Mouse (Mus musculus): Measurements from ENCODE around the gene H2-Ab1.

GRCm38 (mm10) chr17:34260551-34260950 is 3.1 kb downstream of the H2-Ab1 start:
- TF ChIP-seq GATA1 (IDR thresholded peaks at IDR 0.05; ENCODE audit: low read length) (no peak), TAL1 (IDR thresholded peaks at IDR 0.05; ENCODE audit: low read length) (no peak)

Data from erythroblast, embryonic 14.5 days (primary cell).